19 mouse cellular contexts compared by ENCODE assay signal in genomic region chr17:31783071-31783470, GRCm38 (mm10).
"Had no signal": no experiment of that assay in that cellular context is flagged by ENCODE, and none has a peak within 500 bp of the region (broad histone marks: within the 10 kb centered on the region; RNA-seq: fewer than 3 reads in every experiment).

No protein-coding gene starts in this region.

- H3K27ac ChIP-seq: midbrain, embryonic 10.5 days; midbrain, embryonic 12.5 days; neural tube, embryonic 13.5 days; neural tube, embryonic 15.5 days had no signal

- H3K9ac ChIP-seq: liver, postnatal 0 days; lung, embryonic 14.5 days; midbrain, embryonic 12.5 days; neural tube, embryonic 13.5 days; neural tube, embryonic 15.5 days had no signal

- H3K4me3 ChIP-seq: midbrain, embryonic 10.5 days; midbrain, embryonic 12.5 days; myocyte; neural tube, embryonic 13.5 days; neural tube, embryonic 15.5 days had no signal

- H3K4me2 ChIP-seq: lung, embryonic 14.5 days; midbrain, embryonic 12.5 days; neural tube, embryonic 13.5 days; neural tube, embryonic 15.5 days had no signal

- DNase-seq: liver, postnatal 0 days; lung, embryonic 14.5 days; lung, postnatal 10 days; lung, postnatal 4 days; midbrain, embryonic 14.5 days; retina, postnatal 1 day; right cerebral cortex, adult 18-20 months; right cerebral cortex, postnatal 25 days; right cerebral cortex, postnatal 4 days; spleen, adult 18-20 months; thymus, adult 18-20 months; thymus, postnatal 14 days; thymus, postnatal 36 days had no signal

- ATAC-seq: liver, postnatal 0 days; midbrain, embryonic 16.5 days had no signal

- H3K27me3 ChIP-seq: neural tube, embryonic 13.5 days; neural tube, embryonic 15.5 days had no signal

- H3K4me1 ChIP-seq: midbrain, embryonic 12.5 days; neural tube, embryonic 15.5 days had no signal

- H3K9me3 ChIP-seq: midbrain, embryonic 10.5 days; midbrain, embryonic 12.5 days; neural tube, embryonic 13.5 days; neural tube, embryonic 15.5 days had no signal

- H3K36me3 ChIP-seq: midbrain, embryonic 10.5 days; midbrain, embryonic 12.5 days; neural tube, embryonic 13.5 days; neural tube, embryonic 15.5 days had no signal
